Mouse (Mus musculus): ENCODE results near the gene Spag16. TPM values are rescaled to one million over a fixed set of nuclear protein-coding genes. Genes with fewer than 3 reads are reported as not detected.

The Spag16 gene
- polyA plus RNA-seq (2012) = not detected in 2 replicates

GRCm38 (mm10) chr1:69826806-69827703, at the start of gene Spag16:
Gene Spag16 (plus strand): TSS chr1:69826970.

GRCm38 (mm10) chr1:70725655-70726066, 898.9 kb downstream of the Spag16 start, which contains the start of gene Vwc2l:
Gene Vwc2l (plus strand): TSS chr1:70725715.

Other genes starting within 250 kb of the Spag16 start
- gene Ikzf2, start 139.7 kb upstream of the Spag16 start, polyA plus RNA-seq (2012) = 3.5 and 10.4 TPM in 2 replicates